Mouse (Mus musculus) testis, postnatal 14 days (tissue): ENCODE data around the gene Anxa2.

Source experiments
- DNase-seq: peaks from one replicate; pipeline ENCODE4 v3.0.0; 2021; ENCODE audit warnings: low spot score

The Anxa2 gene

GRCm38 (mm10) chr9:69453066-69453900, at the start of gene Anxa2:
TSS of gene Anxa2 (plus strand) at chr9:69453620.
- peak; percentile 87 for DNase-seq

GRCm38 (mm10) chr9:69404671-69405070, 48.7 kb upstream of the Anxa2 start:
- no peak for DNase-seq

GRCm38 (mm10) chr9:69419476-69419875, 33.9 kb upstream of the Anxa2 start:
- DNase-seq, result no peak

- no peak for DNase-seq
Observed at GRCm38 (mm10) chr9:69430531-69430930, 22.9 kb upstream of the Anxa2 start.

GRCm38 (mm10) chr9:69431863-69432555, 21.4 kb upstream of the Anxa2 start:
- DNase-seq, result no peak

GRCm38 (mm10) chr9:69435194-69435593, 18.2 kb upstream of the Anxa2 start:
- no peak for DNase-seq

- DNase-seq, result no peak
Observed at GRCm38 (mm10) chr9:69435662-69436061, 17.8 kb upstream of the Anxa2 start.

- DNase-seq, result no peak
Observed at GRCm38 (mm10) chr9:69439805-69440357, 13.5 kb upstream of the Anxa2 start.

GRCm38 (mm10) chr9:69442471-69443038, 10.9 kb upstream of the Anxa2 start:
- no peak for DNase-seq

GRCm38 (mm10) chr9:69443203-69443602, 10.2 kb upstream of the Anxa2 start:
- no peak for DNase-seq

- no peak for DNase-seq
Observed at GRCm38 (mm10) chr9:69448801-69449200, 4.6 kb upstream of the Anxa2 start.

- no peak for DNase-seq
Observed at GRCm38 (mm10) chr9:69450636-69451035, 2.8 kb upstream of the Anxa2 start.

- no peak for DNase-seq
Observed at GRCm38 (mm10) chr9:69451886-69452810, 1.3 kb upstream of the Anxa2 start.

GRCm38 (mm10) chr9:69453901-69454666, 664 bp downstream of the Anxa2 start:
- no peak for DNase-seq

GRCm38 (mm10) chr9:69454691-69455090, 1.3 kb downstream of the Anxa2 start:
- DNase-seq, result no peak

- DNase-seq, result no peak
Observed at GRCm38 (mm10) chr9:69455391-69455790, 2.0 kb downstream of the Anxa2 start.

- no peak for DNase-seq
Observed at GRCm38 (mm10) chr9:69456406-69457075, 3.1 kb downstream of the Anxa2 start.

- no peak for DNase-seq
Observed at GRCm38 (mm10) chr9:69457143-69457542, 3.7 kb downstream of the Anxa2 start.

GRCm38 (mm10) chr9:69457747-69458625, 4.6 kb downstream of the Anxa2 start:
- peak; percentile 85 for DNase-seq
